Mouse (Mus musculus) embryonic stem cell, embryonic (primary cell): ENCODE results near the gene Rgs5.

ENCODE experiments used
- CTCF ChIA-PET, 4 experiments: fragments of 300-600 bp in 2 of 4; fragments of 350-600 bp in 2 of 4; sonication (Branson Sonifier 250); formaldehyde crosslinking; loops; one replicate each; lab custom pipeline; 2022; ENCODE audit warnings: inconsistent platforms in 2 of 4; lab: Charles Lee
- POLR2A ChIA-PET, 4 experiments: fragments of 300-600 bp in 2 of 4; fragments of 350-600 bp in 2 of 4; sonication (Branson Sonifier 250); formaldehyde crosslinking; loops; one replicate each; lab custom pipeline; 2022; ENCODE audit warnings: antibody characterized with exemption in 4 of 4, inconsistent platforms in 1 of 4; lab: Charles Lee

Gene Rgs5

GRCm38 (mm10) chr1:169697236-169697635 lies 41.9 kb downstream of the Rgs5 start:
- POLR2A ChIA-PET: no interaction called here
- CTCF ChIA-PET: no interaction called here

- CTCF ChIA-PET: no interaction called here
- POLR2A ChIA-PET: interaction anchor here in 1 of 4 experiments (1.6 kb wide), 1 partner anchor 8 kb away, joined by 3 read pairs; no protein-coding TSS in a partner anchor
These were observed 43.9 kb downstream of the Rgs5 start for GRCm38 (mm10) chr1:169699184-169699583.

GRCm38 (mm10) chr1:169704395-169705087 lies 49.2 kb downstream of the Rgs5 start:
- ChIA-PET POLR2A (no interaction called here), CTCF (interaction anchor here in 1 of 4 experiments (0.6 kb wide), 1 partner anchor 942 kb away, joined by 3 read pairs; no protein-coding TSS in a partner anchor)

- ChIA-PET POLR2A (no interaction called here), CTCF (no interaction called here)
These were observed 66.5 kb downstream of the Rgs5 start for GRCm38 (mm10) chr1:169721836-169722235.

- POLR2A ChIA-PET: no interaction called here
- CTCF ChIA-PET: no interaction called here
These were observed 71.0 kb downstream of the Rgs5 start for GRCm38 (mm10) chr1:169726319-169726718.

GRCm38 (mm10) chr1:169730599-169731100 lies 75.3 kb downstream of the Rgs5 start:
- ChIA-PET CTCF (no interaction called here), POLR2A (no interaction called here)

GRCm38 (mm10) chr1:169736139-169736538 lies 80.8 kb downstream of the Rgs5 start:
- POLR2A ChIA-PET: no interaction called here
- CTCF ChIA-PET: no interaction called here

GRCm38 (mm10) chr1:169737231-169737630 lies 81.9 kb downstream of the Rgs5 start:
- ChIA-PET POLR2A (no interaction called here), CTCF (no interaction called here)

GRCm38 (mm10) chr1:169741147-169741546 lies 85.8 kb downstream of the Rgs5 start:
- ChIA-PET CTCF (no interaction called here), POLR2A (no interaction called here)
